Mouse (Mus musculus) neutrophil, adult 5-6 weeks (primary cell): ENCODE results near the gene AI464131. TPM values are rescaled to one million over a fixed set of nuclear protein-coding genes. Genes with fewer than 3 reads are reported as not detected.

ENCODE experiments used
- ATAC-seq: fragments of 151-379, 151-347 bp; 2 replicates; pipeline ENCODE4 v1.8.0; 2017; ENCODE audit warnings: mild to moderate bottlenecking, moderate TSS enrichment; ENCODE audit not compliant: insufficient number of reproducible peaks, poor library complexity, low FRiP score, severe bottlenecking; ENCODE audit errors: extremely low read depth
- total RNA-seq: library from RNA; stranded (forward); fragments of 200-1000 nt; gene quantifications from 2 replicates; pipeline ENCODE4 v1.2.3, GENCODE M21; 2017

The AI464131 gene
- total RNA-seq, result not detected in 2 replicates

- no peak for ATAC-seq
Observed at GRCm38 (mm10) chr4:41502986-41503412, at the start of gene AI464131. Gene AI464131, minus strand, starts transcription at chr4:41503076.

GRCm38 (mm10) chr4:41552529-41552928, 49.7 kb upstream of the AI464131 start:
- peak; percentile 70; the same call in 1 of the 2 replicates for ATAC-seq

GRCm38 (mm10) chr4:41547086-41547485, 44.2 kb upstream of the AI464131 start:
- no peak for ATAC-seq

GRCm38 (mm10) chr4:41545985-41546384, 43.1 kb upstream of the AI464131 start:
- ATAC-seq, result no peak

- ATAC-seq, result no peak
Observed at GRCm38 (mm10) chr4:41542136-41542535, 39.3 kb upstream of the AI464131 start.

GRCm38 (mm10) chr4:41534866-41535265, 32.0 kb upstream of the AI464131 start:
- ATAC-seq, result no peak

- ATAC-seq, result no peak
Observed at GRCm38 (mm10) chr4:41532420-41532819, 29.5 kb upstream of the AI464131 start.

GRCm38 (mm10) chr4:41527996-41528395, 25.1 kb upstream of the AI464131 start:
- no peak for ATAC-seq

GRCm38 (mm10) chr4:41527076-41527475, 24.2 kb upstream of the AI464131 start:
- ATAC-seq, result no peak

- ATAC-seq, result no peak
Observed at GRCm38 (mm10) chr4:41526553-41526952, 23.7 kb upstream of the AI464131 start.

- no peak for ATAC-seq
Observed at GRCm38 (mm10) chr4:41524829-41525228, 22.0 kb upstream of the AI464131 start.

- no peak for ATAC-seq
Observed at GRCm38 (mm10) chr4:41523839-41524238, 21.0 kb upstream of the AI464131 start.

GRCm38 (mm10) chr4:41522788-41523187, 19.9 kb upstream of the AI464131 start:
- ATAC-seq, result no peak

- no peak for ATAC-seq
Observed at GRCm38 (mm10) chr4:41522136-41522535, 19.3 kb upstream of the AI464131 start.

GRCm38 (mm10) chr4:41520641-41521040, 17.8 kb upstream of the AI464131 start:
- no peak for ATAC-seq

- ATAC-seq, result no peak
Observed at GRCm38 (mm10) chr4:41519195-41519594, 16.3 kb upstream of the AI464131 start.

- no peak for ATAC-seq
Observed at GRCm38 (mm10) chr4:41518349-41518748, 15.5 kb upstream of the AI464131 start.

GRCm38 (mm10) chr4:41517233-41517632, 14.4 kb upstream of the AI464131 start, which contains the start of gene 1110017D15Rik:
Gene 1110017D15Rik, minus strand, starts transcription at chr4:41517333.
- ATAC-seq, result no peak

GRCm38 (mm10) chr4:41513714-41514113, 10.8 kb upstream of the AI464131 start:
- ATAC-seq, result no peak

GRCm38 (mm10) chr4:41513309-41513708, 10.4 kb upstream of the AI464131 start:
- no peak for ATAC-seq

GRCm38 (mm10) chr4:41507998-41508397, 5.1 kb upstream of the AI464131 start:
- no peak for ATAC-seq
